Mouse (Mus musculus) limb, embryonic 14.5 days (tissue): Measurements from ENCODE around the gene Dock1. TPM values are rescaled to one million over a fixed set of nuclear protein-coding genes. Genes with fewer than 3 reads are reported as not detected.

Experiments used
- ATAC-seq: fragments of 200-750 bp; cut with Nextera tagmentation; 2 replicates; pipeline ENCODE4 v1.8.0; 2017; ENCODE audit warnings: low read depth, moderate number of reproducible peaks, moderate TSS enrichment; ENCODE audit not compliant: low FRiP score
- DNase-seq: peaks from one replicate; pipeline ENCODE4 v3.0.0-alpha.2; 2015; ENCODE audit warnings: low spot score
- H3K27ac ChIP-seq: fragments of 300-500 bp; sonication (generic); replicated peaks from 2 replicates; pipeline ENCODE4 v1.5.1; 2014; ENCODE audit warnings: low read depth, mild to moderate bottlenecking, low read length, moderate library complexity, mixed read lengths
- H3K27me3 ChIP-seq: fragments of 300-500 bp; sonication (generic); 2 replicates; pipeline ENCODE4 v1.6.1; 2014; ENCODE audit warnings: low read length, mixed read lengths; ENCODE audit not compliant: control insufficient read depth, insufficient read depth
- H3K36me3 ChIP-seq: fragments of 300-500 bp; sonication (generic); 2 replicates; pipeline ENCODE4 v1.6.1; 2014; ENCODE audit warnings: mild to moderate bottlenecking, low read length, moderate library complexity, mixed read lengths; ENCODE audit not compliant: control insufficient read depth, insufficient read depth
- H3K4me1 ChIP-seq: fragments of 300-500 bp; sonication (generic); 2 replicates; pipeline ENCODE4 v1.6.1; 2014; ENCODE audit warnings: antibody characterized with exemption, low read length, mixed read lengths; ENCODE audit not compliant: control insufficient read depth, insufficient read depth
- H3K4me2 ChIP-seq: fragments of 300-500 bp; sonication (generic); replicated peaks from 2 replicates; pipeline ENCODE4 v1.6.1; 2014; ENCODE audit warnings: low read depth, mild to moderate bottlenecking, low read length, moderate library complexity; ENCODE audit not compliant: severe bottlenecking
- H3K4me3 ChIP-seq: fragments of 300-500 bp; sonication (generic); replicated peaks from 2 replicates; pipeline ENCODE4 v1.5.1; 2014; ENCODE audit warnings: low read length
- H3K9ac ChIP-seq: fragments of 300-500 bp; sonication (generic); 2 replicates; pipeline ENCODE4 v1.6.1; 2014; ENCODE audit warnings: mild to moderate bottlenecking, low read depth, low read length, moderate library complexity; ENCODE audit not compliant: severe bottlenecking
- H3K9me3 ChIP-seq: fragments of 300-500 bp; sonication (generic); 2 replicates; pipeline ENCODE4 v1.6.1; 2016; ENCODE audit warnings: low read length; ENCODE audit not compliant: control insufficient read depth
- POLR2A ChIP-seq: fragments of 200-500 bp; IDR thresholded peaks from 2 replicates; pipeline ENCODE4 v1.8.0; 2012; ENCODE audit warnings: inconsistent platforms, mild to moderate bottlenecking, moderate library complexity, borderline replicate concordance; ENCODE audit not compliant: insufficient read depth, insufficient read length; ENCODE audit errors: extremely low read depth
- WGBS: fragments of 180-500 bp; shearing (Covaris S2); extraction: QIAGEN DNeasy Blood & Tissue Kit; methylation state at CpG from one replicate; pipeline ENCODE4 v1.1.7; 2014; 5-methylcytosine and 5-hydroxymethylcytosine counted together
- polyA plus RNA-seq, 2 experiments: library from polyadenylated mRNA; depleted of rRNA in 1 of 2; stranded (reverse) in 1 of 2; unstranded in 1 of 2; fragments of >200 nt; fragmentation: Nextera tagmentation in 1 of 2; extraction: Ambion mirVana in 1 of 2; gene quantifications; 2 replicates each; pipeline versions ENCODE4 v1.2.1 to v1.2.3; 2012 to 2014

Dock1 gene
- polyA plus RNA-seq, 2 experiments = 35.7 to 40.0 TPM

- no peaks in the 10 kb centered on the region for H3K4me1 ChIP-seq
- H3K9ac ChIP-seq = no peak overlapping the region
- H3K27ac ChIP-seq = no peak overlapping the region
- H3K4me2 ChIP-seq = no peak overlapping the region
- ATAC-seq = no peak
- no peak overlapping the region for H3K4me3 ChIP-seq
- WGBS = 66% methylated on average over 3 of the region's 3 CpGs
- H3K9me3 ChIP-seq = no peaks in the 10 kb centered on the region
- H3K36me3 ChIP-seq = no peaks in the 10 kb centered on the region
- H3K27me3 ChIP-seq = no peaks in the 10 kb centered on the region
- DNase-seq = no peak
- no peak for TF ChIP-seq POLR2A
Measured at GRCm38 (mm10) chr7:135029136-135029535, 358.7 kb downstream of the Dock1 start.

GRCm38 (mm10) chr7:135031466-135031865 is 361.0 kb downstream of the Dock1 start:
- no peaks in the 10 kb centered on the region for H3K27me3 ChIP-seq
- H3K27ac ChIP-seq = no peak overlapping the region
- 62% methylated on average over 3 of the region's 3 CpGs for WGBS
- ATAC-seq (no peak), DNase-seq (no peak)
- no peak overlapping the region for H3K9ac ChIP-seq
- no peaks in the 10 kb centered on the region for H3K36me3 ChIP-seq
- H3K4me1 ChIP-seq = no peaks in the 10 kb centered on the region
- H3K4me2 ChIP-seq = no peak overlapping the region
- no peak overlapping the region for H3K4me3 ChIP-seq
- no peaks in the 10 kb centered on the region for H3K9me3 ChIP-seq
- TF ChIP-seq POLR2A = no peak

DNA sequence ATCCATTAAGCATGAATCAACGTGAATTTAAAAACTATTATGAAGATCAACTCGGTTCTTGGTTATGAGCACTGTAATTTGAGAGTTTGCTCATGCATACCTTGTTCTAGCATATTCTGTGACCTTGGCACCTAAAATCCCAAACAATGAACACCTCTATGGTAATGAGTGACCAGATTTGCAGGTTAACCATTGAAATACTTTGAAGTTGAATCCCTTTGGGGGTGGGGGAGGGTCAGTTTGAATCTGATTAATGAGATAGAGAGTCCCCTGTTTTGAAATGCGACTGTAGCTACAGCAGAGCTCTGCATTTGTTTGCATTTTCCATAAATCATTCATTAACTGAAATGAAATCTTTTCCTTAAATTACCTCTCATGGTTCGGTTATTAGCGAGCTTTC is 364.4 kb downstream of the Dock1 start:
- Histone ChIP-seq H3K4me3 (no peak overlapping the region), H3K27me3 (no peaks in the 10 kb centered on the region), H3K4me1 (no peaks in the 10 kb centered on the region), H3K9ac (no peak overlapping the region), H3K9me3 (no peaks in the 10 kb centered on the region), H3K4me2 (no peak overlapping the region), H3K36me3 (no peaks in the 10 kb centered on the region), H3K27ac (no peak overlapping the region)
- ATAC-seq (no peak), DNase-seq (no peak)
- no peak for TF ChIP-seq POLR2A
- 69% methylated on average over 5 of the region's 5 CpGs for WGBS

DNA sequence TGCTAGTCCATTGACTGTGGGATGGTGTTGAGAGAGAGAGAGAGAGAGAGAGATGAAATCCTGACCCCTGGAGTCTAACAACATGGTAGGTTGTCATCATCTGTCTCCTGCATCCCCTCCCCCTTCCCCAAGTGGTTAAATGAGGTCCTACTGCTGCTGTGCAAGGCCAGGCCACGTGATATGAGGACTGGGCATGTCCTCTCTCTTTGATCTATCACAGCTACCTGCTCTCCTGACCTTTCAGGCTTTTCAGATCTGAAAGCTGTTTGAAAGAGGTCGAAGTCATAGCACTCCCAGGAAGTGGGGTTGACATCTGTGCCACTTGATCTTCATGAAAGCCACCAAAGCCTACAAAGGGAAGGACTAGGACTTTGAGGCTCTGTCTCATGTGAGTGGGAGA is 365.2 kb downstream of the Dock1 start:
- H3K9ac ChIP-seq = no peak overlapping the region
- DNase-seq (no peak), ATAC-seq (no peak)
- no peak for TF ChIP-seq POLR2A
- no peaks in the 10 kb centered on the region for H3K36me3 ChIP-seq
- no peak overlapping the region for H3K27ac ChIP-seq
- H3K9me3 ChIP-seq = no peaks in the 10 kb centered on the region
- no peak overlapping the region for H3K4me3 ChIP-seq
- H3K27me3 ChIP-seq = no peaks in the 10 kb centered on the region
- H3K4me1 ChIP-seq = no peaks in the 10 kb centered on the region
- 25% methylated on average over 2 of the region's 2 CpGs for WGBS
- no peak overlapping the region for H3K4me2 ChIP-seq

GRCm38 (mm10) chr7:135038930-135039329 is 368.5 kb downstream of the Dock1 start:
- Histone ChIP-seq H3K4me2 (no peak overlapping the region), H3K27me3 (no peaks in the 10 kb centered on the region), H3K27ac (no peak overlapping the region), H3K9me3 (no peaks in the 10 kb centered on the region), H3K36me3 (no peaks in the 10 kb centered on the region), H3K9ac (no peak overlapping the region), H3K4me3 (no peak overlapping the region), H3K4me1 (no peaks in the 10 kb centered on the region)
- 100% methylated on average over 1 of the region's 1 CpGs for WGBS
- no peak for ATAC-seq
- TF ChIP-seq POLR2A = no peak
- DNase-seq = no peak
